Mouse (Mus musculus) liver, adult 2 months (tissue): ENCODE results near the gene March11.

Experiments
- CTCF ChIP-seq: fragments of 200-500 bp; IDR thresholded peaks from 2 replicates; pipeline ENCODE4 v1.5.1; 2011; ENCODE audit warnings: low read depth, low read length, control low read depth
- POLR2A ChIP-seq: fragments of 200-500 bp; IDR thresholded peaks from 2 replicates; pipeline ENCODE4 v1.6.1; 2011; ENCODE audit warnings: low read length, control low read depth; ENCODE audit not compliant: insufficient read depth; ENCODE audit errors: extremely low read depth

- TF ChIP-seq CTCF (no peak), POLR2A (no peak)
Measured at GRCm38 (mm10) chr15:26353656-26354055, 44.8 kb downstream of the March11 start.
